Mouse (Mus musculus): Measurements from ENCODE around the gene Plekha1. TPM values are rescaled to one million over a fixed set of nuclear protein-coding genes. Genes with fewer than 3 reads are reported as not detected.

Gene Plekha1
- polyA plus RNA-seq (2015; fragmentation: Nextera tagmentation; extraction: Ambion mirVana): 50.0 and 53.9 TPM in 2 replicates

GRCm38 (mm10) chr7:130865613-130866591, at the start of gene Plekha1:
TSS of gene Plekha1 (plus strand) at chr7:130865756.
- Histone ChIP-seq H3K4me3 (peak within 1 kb of the TSS; percentile 81), H3K36me3 (no peaks in the 10 kb centered on the region), H3K9ac (peak within 1 kb of the TSS; percentile 92), H3K27me3 (no peaks in the 10 kb centered on the region), H3K27ac (peak within 1 kb of the TSS; percentile 89), H3K4me1 (replicated peaks) (peaks cover 25% of the 10 kb centered on the region), H3K4me2 (peak within 1 kb of the TSS; percentile 67), H3K9me3 (replicated peaks) (no peaks in the 10 kb centered on the region)
- ATAC-seq (replicated peaks; ENCODE audit: insufficient number of reproducible peaks, insufficient read depth, low FRiP score, low read depth): peak; percentile 99
- WGBS: under 1% methylated on average over 94 of the region's 114 CpGs

GRCm38 (mm10) chr7:130816243-130816642, 49.3 kb upstream of the Plekha1 start:
- no peaks in the 10 kb centered on the region for H3K9me3 ChIP-seq (replicated peaks)
- no peak overlapping the region for H3K9ac ChIP-seq
- H3K4me3 ChIP-seq: no peak overlapping the region
- no peak for ATAC-seq (replicated peaks; ENCODE audit: insufficient number of reproducible peaks, insufficient read depth, low FRiP score, low read depth)
- no peaks in the 10 kb centered on the region for H3K36me3 ChIP-seq
- H3K27me3 ChIP-seq: no peaks in the 10 kb centered on the region
- no peak overlapping the region for H3K4me2 ChIP-seq
- WGBS: 83% methylated on average over 7 of the region's 7 CpGs
- peaks cover 15% of the 10 kb centered on the region for H3K4me1 ChIP-seq (replicated peaks)
- no peak overlapping the region for H3K27ac ChIP-seq

- Histone ChIP-seq H3K4me3 (no peak overlapping the region), H3K4me1 (replicated peaks) (peaks cover 17% of the 10 kb centered on the region), H3K4me2 (no peak overlapping the region), H3K27me3 (peaks cover 4% of the 10 kb centered on the region; the same call in 1 of the 2 replicates), H3K36me3 (no peaks in the 10 kb centered on the region), H3K9me3 (replicated peaks) (no peaks in the 10 kb centered on the region), H3K9ac (no peak overlapping the region), H3K27ac (no peak overlapping the region)
- 47% methylated on average over 5 of the region's 5 CpGs for WGBS
- no peak for ATAC-seq (replicated peaks; ENCODE audit: insufficient number of reproducible peaks, insufficient read depth, low FRiP score, low read depth)
Measured at GRCm38 (mm10) chr7:130818813-130819212, 46.7 kb upstream of the Plekha1 start.

- H3K27ac ChIP-seq: no peak overlapping the region
- no peak for ATAC-seq (replicated peaks; ENCODE audit: insufficient number of reproducible peaks, insufficient read depth, low FRiP score, low read depth)
Measured at GRCm38 (mm10) chr7:130819624-130820023, 45.9 kb upstream of the Plekha1 start.

GRCm38 (mm10) chr7:130823992-130824391, 41.6 kb upstream of the Plekha1 start:
- Histone ChIP-seq H3K4me3 (no peak overlapping the region), H3K4me1 (replicated peaks) (peaks cover 23% of the 10 kb centered on the region), H3K36me3 (no peaks in the 10 kb centered on the region), H3K9ac (no peak overlapping the region), H3K4me2 (0 out of 2 replicates have a peak overlapping the region, but pooled peaks have one; percentile 12), H3K27ac (no peak overlapping the region), H3K9me3 (replicated peaks) (no peaks in the 10 kb centered on the region), H3K27me3 (peaks cover 4% of the 10 kb centered on the region; the same call in 1 of the 2 replicates)
- WGBS: 28% methylated on average over 9 of the region's 9 CpGs
- ATAC-seq (replicated peaks; ENCODE audit: insufficient number of reproducible peaks, insufficient read depth, low FRiP score, low read depth): no peak

More at GRCm38 (mm10) chr7:130819624-130820023, 45.9 kb upstream of the Plekha1 start:
- 48% methylated on average over 10 of the region's 10 CpGs for WGBS
- no peaks in the 10 kb centered on the region for H3K36me3 ChIP-seq
- H3K4me1 ChIP-seq (replicated peaks): peaks cover 25% of the 10 kb centered on the region
- H3K4me3 ChIP-seq: no peak overlapping the region
- no peaks in the 10 kb centered on the region for H3K9me3 ChIP-seq (replicated peaks)
- no peak overlapping the region for H3K9ac ChIP-seq
- H3K4me2 ChIP-seq: no peak overlapping the region
- H3K27me3 ChIP-seq: peaks cover 4% of the 10 kb centered on the region; the same call in 1 of the 2 replicates

- H3K9me3 ChIP-seq (replicated peaks): no peaks in the 10 kb centered on the region
- peaks cover 16% of the 10 kb centered on the region for H3K4me1 ChIP-seq (replicated peaks)
- no peak overlapping the region for H3K9ac ChIP-seq
- 75% methylated on average over 3 of the region's 3 CpGs for WGBS
- no peaks in the 10 kb centered on the region for H3K36me3 ChIP-seq
- H3K27ac ChIP-seq: no peak overlapping the region
- H3K4me2 ChIP-seq: no peak overlapping the region
- peaks cover 4% of the 10 kb centered on the region; the same call in 1 of the 2 replicates for H3K27me3 ChIP-seq
- H3K4me3 ChIP-seq: no peak overlapping the region
- no peak for ATAC-seq (replicated peaks; ENCODE audit: insufficient number of reproducible peaks, insufficient read depth, low FRiP score, low read depth)
Measured at GRCm38 (mm10) chr7:130826343-130826742, 39.2 kb upstream of the Plekha1 start.

- H3K27me3 ChIP-seq: peaks cover 4% of the 10 kb centered on the region; the same call in 1 of the 2 replicates
- no peak overlapping the region for H3K9ac ChIP-seq
- no peaks in the 10 kb centered on the region for H3K36me3 ChIP-seq
- no peaks in the 10 kb centered on the region for H3K9me3 ChIP-seq (replicated peaks)
- no peak overlapping the region for H3K27ac ChIP-seq
- H3K4me3 ChIP-seq: no peak overlapping the region
- 36% methylated on average over 3 of the region's 3 CpGs for WGBS
- ATAC-seq (replicated peaks; ENCODE audit: insufficient number of reproducible peaks, insufficient read depth, low FRiP score, low read depth): no peak
- no peak overlapping the region for H3K4me2 ChIP-seq
- H3K4me1 ChIP-seq (replicated peaks): peaks cover 16% of the 10 kb centered on the region
Measured at GRCm38 (mm10) chr7:130827431-130827830, 38.1 kb upstream of the Plekha1 start.

GRCm38 (mm10) chr7:130827844-130828403, 37.6 kb upstream of the Plekha1 start:
- Histone ChIP-seq H3K4me1 (replicated peaks) (peaks cover 16% of the 10 kb centered on the region), H3K9ac (no peak overlapping the region), H3K9me3 (replicated peaks) (no peaks in the 10 kb centered on the region), H3K27ac (no peak overlapping the region), H3K36me3 (no peaks in the 10 kb centered on the region), H3K4me2 (no peak overlapping the region), H3K27me3 (peaks cover 4% of the 10 kb centered on the region; the same call in 1 of the 2 replicates), H3K4me3 (no peak overlapping the region)
- ATAC-seq (replicated peaks; ENCODE audit: insufficient number of reproducible peaks, insufficient read depth, low FRiP score, low read depth): no peak
- WGBS: 86% methylated on average over 9 of the region's 9 CpGs

GRCm38 (mm10) chr7:130828475-130828874, 37.1 kb upstream of the Plekha1 start:
- whole genome bisulfite sequencing: 77% methylated on average over 10 of the region's 10 CpGs
- H3K9me3 ChIP-seq (replicated peaks): no peaks in the 10 kb centered on the region
- no peak overlapping the region for H3K4me2 ChIP-seq
- H3K4me1 ChIP-seq (replicated peaks): peaks cover 16% of the 10 kb centered on the region
- 0 out of 2 replicates have a peak, but pooled peaks cover 4% of the 10 kb centered on the region for H3K27me3 ChIP-seq
- no peak overlapping the region for H3K27ac ChIP-seq
- H3K9ac ChIP-seq: no peak overlapping the region
- H3K4me3 ChIP-seq: no peak overlapping the region
- ATAC-seq (replicated peaks; ENCODE audit: insufficient number of reproducible peaks, insufficient read depth, low FRiP score, low read depth): no peak
- no peaks in the 10 kb centered on the region for H3K36me3 ChIP-seq

- Histone ChIP-seq H3K9ac (no peak overlapping the region), H3K36me3 (no peaks in the 10 kb centered on the region), H3K4me1 (replicated peaks) (peaks cover 19% of the 10 kb centered on the region), H3K27me3 (peaks cover 8% of the 10 kb centered on the region; the same call in 1 of the 2 replicates), H3K27ac (no peak overlapping the region), H3K4me3 (no peak overlapping the region), H3K9me3 (replicated peaks) (no peaks in the 10 kb centered on the region), H3K4me2 (no peak overlapping the region)
- ATAC-seq (replicated peaks; ENCODE audit: insufficient number of reproducible peaks, insufficient read depth, low FRiP score, low read depth): no peak
- WGBS: 87% methylated on average over 5 of the region's 5 CpGs
Measured at GRCm38 (mm10) chr7:130831586-130831985, 34.0 kb upstream of the Plekha1 start.

- no peak overlapping the region for H3K4me2 ChIP-seq
- H3K4me3 ChIP-seq: no peak overlapping the region
- no peak overlapping the region for H3K27ac ChIP-seq
- peak; percentile 97 for ATAC-seq (replicated peaks; ENCODE audit: insufficient number of reproducible peaks, insufficient read depth, low FRiP score, low read depth)
- no peak overlapping the region for H3K9ac ChIP-seq
- WGBS: 30% methylated on average over 21 of the region's 21 CpGs
- no peaks in the 10 kb centered on the region for H3K9me3 ChIP-seq (replicated peaks)
- H3K4me1 ChIP-seq (replicated peaks): peaks cover 33% of the 10 kb centered on the region
- no peaks in the 10 kb centered on the region for H3K36me3 ChIP-seq
- H3K27me3 ChIP-seq: peaks cover 8% of the 10 kb centered on the region; the same call in 1 of the 2 replicates
Measured at GRCm38 (mm10) chr7:130834299-130834698, 31.3 kb upstream of the Plekha1 start.

Data from heart, embryonic 15.5 days (tissue).